Mouse (Mus musculus): ENCODE results near the gene Sptbn2.
A peak's percentile ranks its signal among the peaks of the same experiment; 100 is the strongest.

The Sptbn2 gene

DNA sequence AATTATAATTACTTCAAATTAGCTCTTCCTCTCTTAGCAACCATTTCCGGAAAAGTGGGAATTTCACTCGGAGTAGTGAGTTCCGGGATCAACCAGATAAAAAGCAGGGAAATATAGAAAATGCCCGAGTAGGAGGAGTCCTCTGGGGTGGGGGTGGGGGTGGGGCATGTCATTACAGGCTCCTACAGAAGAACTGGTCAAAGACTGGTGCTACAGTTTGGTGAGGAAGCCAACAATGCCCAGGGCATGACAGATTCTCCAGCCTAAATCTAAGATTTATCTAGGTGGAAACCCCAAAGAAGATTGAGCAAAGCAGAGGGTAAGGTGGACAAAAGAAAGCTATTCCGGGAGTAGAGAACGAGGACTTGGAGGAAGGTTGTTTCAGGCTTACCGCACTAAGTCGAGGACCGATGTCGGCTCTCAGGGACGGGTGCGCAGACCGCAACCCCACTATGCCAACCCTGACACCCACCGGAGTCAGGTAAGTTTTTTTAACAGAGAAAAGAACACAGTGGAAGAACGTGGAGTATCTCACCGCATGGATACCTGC, 82.4 kb downstream of the Sptbn2 start:
- no peak for DNase-seq

DNA sequence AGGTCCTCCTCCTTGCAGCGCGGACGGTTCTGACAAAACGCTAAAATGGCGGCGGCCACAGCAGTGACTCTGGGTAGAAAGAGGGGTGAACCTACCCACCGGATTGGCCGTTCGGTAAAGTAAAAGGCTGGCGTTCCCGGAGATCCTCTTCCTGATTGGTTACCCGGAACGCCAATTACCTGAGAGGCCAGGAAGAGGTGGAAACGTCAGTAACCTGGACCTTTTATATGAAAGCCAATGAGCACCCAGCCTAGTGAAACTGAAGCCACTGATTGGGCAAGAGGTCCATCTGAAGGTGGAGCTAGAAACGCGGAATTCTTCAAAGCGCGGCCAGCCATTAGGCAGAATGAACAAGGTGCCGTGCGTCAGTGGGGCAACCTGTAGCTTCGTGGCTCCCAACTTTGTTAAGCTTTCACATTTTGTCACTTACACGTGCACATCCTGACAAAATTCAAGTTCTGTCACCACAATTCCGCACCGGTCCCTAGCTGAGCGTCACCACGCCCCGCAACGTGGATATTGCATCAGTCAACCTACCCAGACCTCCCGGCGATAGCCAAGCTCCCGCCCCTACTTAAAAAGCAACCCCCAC, 83.0 kb downstream of the Sptbn2 start, which contains the start of gene Rbm4:
Gene Rbm4 (minus strand): TSS at position 71 of the 592 bp plus-strand sequence.
- peak; percentile 90 to 94 for DNase-seq

DNA sequence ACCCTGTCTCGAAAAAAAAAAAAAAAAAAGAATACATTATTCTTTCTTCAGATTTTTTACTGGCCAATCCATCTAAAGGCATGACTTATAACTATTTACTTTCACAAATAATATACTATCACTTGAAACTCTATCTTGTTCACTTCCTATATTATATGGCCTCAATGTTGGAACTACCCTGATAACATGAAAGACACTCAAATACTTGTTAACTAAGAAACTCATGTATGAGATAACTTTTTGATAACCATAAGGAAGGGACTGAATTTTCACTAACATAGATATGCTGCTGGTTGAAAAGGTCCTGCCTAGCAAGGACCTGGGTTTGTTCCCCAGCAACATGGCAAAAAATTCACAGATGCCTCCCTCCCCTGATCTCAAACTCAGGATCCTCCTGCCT, 85.0 kb downstream of the Sptbn2 start:
- DNase-seq = no peak

DNA sequence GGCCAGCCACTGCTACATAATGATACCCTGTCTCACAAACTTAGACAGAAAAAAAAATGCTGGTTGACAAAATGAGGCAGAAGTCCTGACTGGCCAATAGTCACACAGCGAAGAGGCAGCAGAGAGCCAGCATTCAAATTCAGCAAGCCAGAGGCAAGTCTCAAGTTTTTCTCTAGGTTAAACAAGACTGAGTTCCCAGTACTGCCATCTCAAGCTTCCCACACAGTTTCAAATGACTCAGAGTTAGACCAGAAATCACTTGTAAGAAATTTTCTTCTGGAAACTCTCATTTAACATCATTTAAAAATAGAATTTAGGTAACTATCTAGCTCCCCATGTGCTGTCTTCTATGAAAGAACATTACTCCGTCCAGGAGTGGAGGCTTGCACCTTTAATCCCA, 86.9 kb downstream of the Sptbn2 start:
- DNase-seq = no peak

DNA sequence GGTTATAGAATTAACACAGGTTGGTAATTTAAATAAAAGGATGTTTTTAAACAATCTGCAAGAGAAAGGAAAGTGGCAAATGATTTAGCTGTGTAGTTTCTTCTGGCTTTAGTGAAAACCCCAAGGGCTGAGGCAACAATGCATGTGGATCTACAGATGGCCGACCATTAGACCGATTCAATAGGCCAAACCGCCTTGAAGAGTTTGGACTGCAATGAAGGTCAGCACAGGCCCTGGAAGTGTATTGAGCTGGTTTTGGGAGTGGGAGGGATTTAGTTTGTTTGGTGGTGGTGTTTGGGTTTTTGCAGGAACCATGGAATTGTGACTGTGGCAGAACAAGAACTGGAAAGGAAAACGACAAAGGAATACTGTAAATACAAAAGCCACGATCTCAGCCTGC, 88.1 kb downstream of the Sptbn2 start:
- no peak for DNase-seq
